Mouse (Mus musculus): Measurements from ENCODE around the gene Specc1. TPM values are rescaled to one million over a fixed set of nuclear protein-coding genes. Genes with fewer than 3 reads are reported as not detected.

The Specc1 gene
- 41.3 and 45.5 TPM in 2 replicates for polyA plus RNA-seq (2015; fragmentation: Nextera tagmentation; extraction: Ambion mirVana)

- peaks cover 5% of the 10 kb centered on the region; the same call in 1 of the 2 replicates for H3K27me3 ChIP-seq
- DNase-seq = peak; percentile 91
- no peaks in the 10 kb centered on the region for H3K9me3 ChIP-seq (replicated peaks)
- H3K4me2 ChIP-seq = peak within 1 kb of the TSS; percentile 69
- H3K4me3 ChIP-seq (replicated peaks) = peak within 1 kb of the TSS; percentile 77
- H3K36me3 ChIP-seq = peaks cover 6% of the 10 kb centered on the region; the same call in 1 of the 2 replicates
- H3K4me1 ChIP-seq (replicated peaks) = peaks cover 45% of the 10 kb centered on the region
- WGBS (ENCODE audit: insufficient replicate concordance) = under 1% methylated on average over 57 of the region's 58 CpGs
- H3K9ac ChIP-seq = peak within 1 kb of the TSS; percentile 93
- ATAC-seq (ENCODE audit: low read depth) = peak; percentile 80
- peak within 1 kb of the TSS; percentile 99 for H3K27ac ChIP-seq
Observed at GRCm38 (mm10) chr11:61956572-61957295, at the start of gene Specc1. Specc1 (plus strand) TSS chr11:61956763.

- no peak for DNase-seq
- H3K4me3 ChIP-seq (replicated peaks) = no peak overlapping the region
- no peak overlapping the region for H3K4me2 ChIP-seq
- no peaks in the 10 kb centered on the region for H3K27me3 ChIP-seq
- no peaks in the 10 kb centered on the region for H3K4me1 ChIP-seq (replicated peaks)
- no peak overlapping the region for H3K9ac ChIP-seq
- H3K9me3 ChIP-seq (replicated peaks) = no peaks in the 10 kb centered on the region
- no peak for ATAC-seq (ENCODE audit: low read depth)
- peaks cover 66% of the 10 kb centered on the region for H3K36me3 ChIP-seq
- H3K27ac ChIP-seq = no peak overlapping the region
Observed at GRCm38 (mm10) chr11:61908315-61908714, 48.2 kb upstream of the Specc1 start.

GRCm38 (mm10) chr11:61919702-61920101, 36.9 kb upstream of the Specc1 start:
- whole genome bisulfite sequencing (ENCODE audit: insufficient replicate concordance) = 84% methylated on average over 3 of the region's 3 CpGs
- no peak for DNase-seq
- Histone ChIP-seq H3K27ac (no peak overlapping the region), H3K4me2 (no peak overlapping the region), H3K9ac (no peak overlapping the region), H3K4me3 (replicated peaks) (no peak overlapping the region), H3K36me3 (peaks cover 36% of the 10 kb centered on the region), H3K27me3 (no peaks in the 10 kb centered on the region), H3K9me3 (replicated peaks) (no peaks in the 10 kb centered on the region), H3K4me1 (replicated peaks) (no peaks in the 10 kb centered on the region)
- no peak for ATAC-seq (ENCODE audit: low read depth)

GRCm38 (mm10) chr11:61923309-61923708, 33.3 kb upstream of the Specc1 start:
- no peak for DNase-seq
- Histone ChIP-seq H3K9me3 (replicated peaks) (no peaks in the 10 kb centered on the region), H3K27ac (no peak overlapping the region), H3K4me3 (replicated peaks) (no peak overlapping the region), H3K4me2 (no peak overlapping the region), H3K4me1 (replicated peaks) (peaks cover 8% of the 10 kb centered on the region), H3K9ac (no peak overlapping the region), H3K27me3 (no peaks in the 10 kb centered on the region), H3K36me3 (peaks cover 24% of the 10 kb centered on the region)
- WGBS (ENCODE audit: insufficient replicate concordance) = 69% methylated on average over 1 of the region's 1 CpGs
- ATAC-seq (ENCODE audit: low read depth) = no peak

- Histone ChIP-seq H3K27me3 (no peaks in the 10 kb centered on the region), H3K4me3 (replicated peaks) (peak overlapping the region; percentile 98), H3K36me3 (peaks cover 8% of the 10 kb centered on the region; the same call in 1 of the 2 replicates), H3K4me1 (replicated peaks) (peaks cover 30% of the 10 kb centered on the region), H3K9me3 (replicated peaks) (no peaks in the 10 kb centered on the region), H3K9ac (peak overlapping the region; percentile 97), H3K27ac (peak overlapping the region; percentile 93), H3K4me2 (peak overlapping the region; percentile 79)
- under 1% methylated on average over 47 of the region's 47 CpGs for WGBS (ENCODE audit: insufficient replicate concordance)
- DNase-seq (no peak), ATAC-seq (ENCODE audit: low read depth) (peak; percentile 58)
Observed at GRCm38 (mm10) chr11:61929323-61930097, 27.1 kb upstream of the Specc1 start.

- ATAC-seq (ENCODE audit: low read depth) = peak; percentile 95
- no peaks in the 10 kb centered on the region for H3K9me3 ChIP-seq (replicated peaks)
- no peaks in the 10 kb centered on the region for H3K27me3 ChIP-seq
- peak within 1 kb of the TSS; percentile 97 for H3K9ac ChIP-seq
- peak within 1 kb of the TSS; percentile 79 for H3K4me2 ChIP-seq
- under 1% methylated on average over 43 of the region's 43 CpGs for WGBS (ENCODE audit: insufficient replicate concordance)
- H3K27ac ChIP-seq = peak within 1 kb of the TSS; percentile 93
- DNase-seq = peak; percentile 89
- peaks cover 30% of the 10 kb centered on the region for H3K4me1 ChIP-seq (replicated peaks)
- H3K36me3 ChIP-seq = peaks cover 8% of the 10 kb centered on the region; the same call in 1 of the 2 replicates
- H3K4me3 ChIP-seq (replicated peaks) = peak within 1 kb of the TSS; percentile 98
Observed at GRCm38 (mm10) chr11:61930098-61930517, 26.5 kb upstream of the Specc1 start, which contains the start of gene Akap10. Akap10 (minus strand) TSS chr11:61930252.

GRCm38 (mm10) chr11:61930640-61931586, 25.6 kb upstream of the Specc1 start:
- H3K9me3 ChIP-seq (replicated peaks) = no peaks in the 10 kb centered on the region
- H3K36me3 ChIP-seq = peaks cover 8% of the 10 kb centered on the region; the same call in 1 of the 2 replicates
- ATAC-seq (ENCODE audit: low read depth) = peak; percentile 15; the same call in 1 of the 2 replicates
- no peaks in the 10 kb centered on the region for H3K27me3 ChIP-seq
- peak overlapping the region; percentile 83 for H3K9ac ChIP-seq
- peak overlapping the region; percentile 79 for H3K4me2 ChIP-seq
- peak overlapping the region; percentile 98 for H3K4me3 ChIP-seq (replicated peaks)
- peak overlapping the region; percentile 93 for H3K27ac ChIP-seq
- H3K4me1 ChIP-seq (replicated peaks) = peaks cover 30% of the 10 kb centered on the region
- no peak for DNase-seq
- 17% methylated on average over 11 of the region's 11 CpGs for WGBS (ENCODE audit: insufficient replicate concordance)

GRCm38 (mm10) chr11:61937761-61938160, 18.8 kb upstream of the Specc1 start:
- H3K4me1 ChIP-seq (replicated peaks) = no peaks in the 10 kb centered on the region
- no peak overlapping the region for H3K27ac ChIP-seq
- H3K9me3 ChIP-seq (replicated peaks) = no peaks in the 10 kb centered on the region
- DNase-seq = no peak
- no peak for ATAC-seq (ENCODE audit: low read depth)
- 71% methylated on average over 1 of the region's 1 CpGs for WGBS (ENCODE audit: insufficient replicate concordance)
- no peaks in the 10 kb centered on the region for H3K36me3 ChIP-seq
- no peak overlapping the region for H3K9ac ChIP-seq
- H3K4me2 ChIP-seq = no peak overlapping the region
- H3K4me3 ChIP-seq (replicated peaks) = no peak overlapping the region
- no peaks in the 10 kb centered on the region for H3K27me3 ChIP-seq

- peaks cover 13% of the 10 kb centered on the region for H3K4me1 ChIP-seq (replicated peaks)
- 55% methylated on average over 2 of the region's 2 CpGs for WGBS (ENCODE audit: insufficient replicate concordance)
- no peaks in the 10 kb centered on the region for H3K27me3 ChIP-seq
- ATAC-seq (ENCODE audit: low read depth) (no peak), DNase-seq (no peak)
- no peak overlapping the region for H3K4me2 ChIP-seq
- H3K27ac ChIP-seq = no peak overlapping the region
- no peaks in the 10 kb centered on the region for H3K9me3 ChIP-seq (replicated peaks)
- H3K36me3 ChIP-seq = no peaks in the 10 kb centered on the region
- H3K4me3 ChIP-seq (replicated peaks) = no peak overlapping the region
- H3K9ac ChIP-seq = no peak overlapping the region
Observed at GRCm38 (mm10) chr11:61942903-61943302, 13.7 kb upstream of the Specc1 start.

- no peaks in the 10 kb centered on the region for H3K36me3 ChIP-seq
- H3K27ac ChIP-seq = no peak overlapping the region
- no peak overlapping the region for H3K4me2 ChIP-seq
- H3K9ac ChIP-seq = no peak overlapping the region
- H3K4me1 ChIP-seq (replicated peaks) = peaks cover 13% of the 10 kb centered on the region
- no peaks in the 10 kb centered on the region for H3K27me3 ChIP-seq
- H3K9me3 ChIP-seq (replicated peaks) = no peaks in the 10 kb centered on the region
- DNase-seq (no peak), ATAC-seq (ENCODE audit: low read depth) (no peak)
- WGBS (ENCODE audit: insufficient replicate concordance) = 58% methylated on average over 9 of the region's 9 CpGs
- H3K4me3 ChIP-seq (replicated peaks) = no peak overlapping the region
Observed at GRCm38 (mm10) chr11:61944417-61944816, 12.1 kb upstream of the Specc1 start.

All from liver, embryonic 13.5 days (tissue).